Mouse (Mus musculus) kidney, embryonic 14.5 days (tissue): ENCODE results near the gene Pdcd6ip. TPM values are rescaled to one million over a fixed set of nuclear protein-coding genes. Genes with fewer than 3 reads are reported as not detected.

Experiments used
- ATAC-seq: fragments of 200-750 bp; cut with Nextera tagmentation; 2 replicates; pipeline ENCODE4 v1.8.0; 2017; ENCODE audit warnings: moderate number of reproducible peaks, mild to moderate bottlenecking, moderate TSS enrichment, moderate library complexity; ENCODE audit not compliant: low FRiP score, low TSS enrichment
- H3K27ac ChIP-seq: fragments of 300-500 bp; sonication (generic); 2 replicates; pipeline ENCODE4 v1.5.1; 2014; ENCODE audit warnings: low read depth, mild to moderate bottlenecking, low read length, moderate library complexity, mixed read lengths
- H3K27me3 ChIP-seq: fragments of 300-500 bp; sonication (generic); 2 replicates; pipeline ENCODE4 v1.6.1; 2014; ENCODE audit warnings: mild to moderate bottlenecking, low read length; ENCODE audit not compliant: control insufficient read depth, insufficient read depth
- H3K36me3 ChIP-seq: fragments of 300-500 bp; sonication (generic); 2 replicates; pipeline ENCODE4 v1.6.1; 2014; ENCODE audit warnings: low read length, mixed read lengths; ENCODE audit not compliant: control insufficient read depth, insufficient read depth
- H3K4me1 ChIP-seq: fragments of 300-500 bp; sonication (generic); 2 replicates; pipeline ENCODE4 v1.6.1; 2014; ENCODE audit warnings: low read length, mixed read lengths; ENCODE audit not compliant: control insufficient read depth, insufficient read depth
- H3K4me2 ChIP-seq: fragments of 300-500 bp; sonication (generic); replicated peaks from 2 replicates; pipeline ENCODE4 v1.6.1; 2014; ENCODE audit warnings: low read depth, mild to moderate bottlenecking, low read length
- H3K4me3 ChIP-seq: fragments of 300-500 bp; sonication (generic); 2 replicates; pipeline ENCODE4 v1.5.1; 2014; ENCODE audit warnings: mild to moderate bottlenecking, low read length
- H3K9ac ChIP-seq: fragments of 300-500 bp; sonication (generic); 2 replicates; pipeline ENCODE4 v1.6.1; 2014; ENCODE audit warnings: low read depth, mild to moderate bottlenecking, low read length, moderate library complexity
- H3K9me3 ChIP-seq: fragments of 300-500 bp; sonication (generic); 2 replicates; pipeline ENCODE4 v1.6.1; 2016; ENCODE audit warnings: low read length; ENCODE audit not compliant: control insufficient read depth
- WGBS: fragments of 180-500 bp; shearing (Covaris S2); extraction: QIAGEN DNeasy Blood & Tissue Kit; methylation state at CpG from one replicate; pipeline ENCODE4 v1.1.7; 2014; 5-methylcytosine and 5-hydroxymethylcytosine counted together
- polyA plus RNA-seq: library from polyadenylated mRNA; unstranded; fragments of >200 nt; fragmentation: Nextera tagmentation; extraction: Ambion mirVana; gene quantifications from 2 replicates; pipeline ENCODE4 v1.2.1, GENCODE M21; 2014

The Pdcd6ip gene
- 38.9 and 79.5 TPM in 2 replicates for polyA plus RNA-seq

- Histone ChIP-seq H3K4me2 (peak within 1 kb of the TSS; percentile 68), H3K27me3 (no peaks in the 10 kb centered on the region), H3K4me1 (peaks cover 13% of the 10 kb centered on the region), H3K4me3 (peak within 1 kb of the TSS; percentile 97), H3K9me3 (no peaks in the 10 kb centered on the region), H3K36me3 (no peaks in the 10 kb centered on the region), H3K27ac (peak within 1 kb of the TSS; percentile 89), H3K9ac (peak within 1 kb of the TSS; percentile 97)
- 1% methylated on average over 71 of the region's 77 CpGs for WGBS
- peak; percentile 93 for ATAC-seq
Observed at GRCm38 (mm10) chr9:113707481-113708360, at the start of gene Pdcd6ip. Gene Pdcd6ip, minus strand, starts transcription at chr9:113708259.

- Histone ChIP-seq H3K4me3 (no peak overlapping the region), H3K36me3 (peaks cover 5% of the 10 kb centered on the region; the same call in 1 of the 2 replicates), H3K4me1 (peaks cover 5% of the 10 kb centered on the region; the same call in 1 of the 2 replicates), H3K27ac (no peak overlapping the region), H3K9me3 (peaks cover 4% of the 10 kb centered on the region; the same call in 1 of the 2 replicates), H3K4me2 (no peak overlapping the region), H3K27me3 (no peaks in the 10 kb centered on the region), H3K9ac (no peak overlapping the region)
- ATAC-seq, result peak; percentile 73
- 67% methylated on average over 15 of the region's 15 CpGs for WGBS
Observed at GRCm38 (mm10) chr9:113755888-113756719, 48.0 kb upstream of the Pdcd6ip start.

GRCm38 (mm10) chr9:113749356-113749755 is 41.3 kb upstream of the Pdcd6ip start:
- H3K27me3 ChIP-seq, result no peaks in the 10 kb centered on the region
- H3K9ac ChIP-seq, result no peak overlapping the region
- no peaks in the 10 kb centered on the region for H3K9me3 ChIP-seq
- ATAC-seq, result no peak
- WGBS, result 72% methylated on average over 7 of the region's 7 CpGs
- H3K4me1 ChIP-seq, result no peaks in the 10 kb centered on the region
- peaks cover 5% of the 10 kb centered on the region; the same call in 1 of the 2 replicates for H3K36me3 ChIP-seq
- no peak overlapping the region for H3K27ac ChIP-seq
- H3K4me2 ChIP-seq, result no peak overlapping the region
- no peak overlapping the region for H3K4me3 ChIP-seq

GRCm38 (mm10) chr9:113743291-113743690 is 35.2 kb upstream of the Pdcd6ip start:
- no peaks in the 10 kb centered on the region for H3K9me3 ChIP-seq
- no peaks in the 10 kb centered on the region for H3K36me3 ChIP-seq
- H3K27ac ChIP-seq, result no peak overlapping the region
- no peaks in the 10 kb centered on the region for H3K27me3 ChIP-seq
- H3K4me1 ChIP-seq, result peaks cover 3% of the 10 kb centered on the region; the same call in 1 of the 2 replicates
- H3K4me3 ChIP-seq, result no peak overlapping the region
- H3K9ac ChIP-seq, result no peak overlapping the region
- H3K4me2 ChIP-seq, result no peak overlapping the region
- no peak for ATAC-seq
- WGBS, result 62% methylated on average over 3 of the region's 3 CpGs

- no peak overlapping the region for H3K27ac ChIP-seq
- peaks cover 3% of the 10 kb centered on the region; the same call in 1 of the 2 replicates for H3K4me1 ChIP-seq
- H3K9me3 ChIP-seq, result no peaks in the 10 kb centered on the region
- no peak for ATAC-seq
- no peaks in the 10 kb centered on the region for H3K36me3 ChIP-seq
- peak overlapping the region; percentile 98 for H3K4me3 ChIP-seq
- 3% methylated on average over 17 of the region's 17 CpGs for WGBS
- H3K27me3 ChIP-seq, result no peaks in the 10 kb centered on the region
- H3K9ac ChIP-seq, result peak overlapping the region; percentile 88
- peak overlapping the region; percentile 80 for H3K4me2 ChIP-seq
Observed at GRCm38 (mm10) chr9:113742361-113742794, 34.3 kb upstream of the Pdcd6ip start.

- Histone ChIP-seq H3K9ac (peak overlapping the region; percentile 88), H3K4me3 (peak overlapping the region; percentile 98), H3K4me1 (peaks cover 3% of the 10 kb centered on the region; the same call in 1 of the 2 replicates), H3K27ac (peak overlapping the region; percentile 80), H3K9me3 (no peaks in the 10 kb centered on the region), H3K36me3 (no peaks in the 10 kb centered on the region), H3K4me2 (peak overlapping the region; percentile 80), H3K27me3 (no peaks in the 10 kb centered on the region)
- ATAC-seq, result peak; percentile 87
- under 1% methylated on average over 64 of the region's 64 CpGs for WGBS
Observed at GRCm38 (mm10) chr9:113741637-113742137, 33.6 kb upstream of the Pdcd6ip start.

- no peaks in the 10 kb centered on the region for H3K36me3 ChIP-seq
- peak within 1 kb of the TSS; percentile 98 for H3K4me3 ChIP-seq
- H3K27me3 ChIP-seq, result no peaks in the 10 kb centered on the region
- ATAC-seq, result peak; percentile 96
- H3K9ac ChIP-seq, result peak within 1 kb of the TSS; percentile 88
- 1% methylated on average over 50 of the region's 63 CpGs for WGBS
- peak within 1 kb of the TSS; percentile 80 for H3K4me2 ChIP-seq
- no peaks in the 10 kb centered on the region for H3K9me3 ChIP-seq
- H3K4me1 ChIP-seq, result peaks cover 3% of the 10 kb centered on the region; the same call in 1 of the 2 replicates
- H3K27ac ChIP-seq, result peak within 1 kb of the TSS; percentile 80
Observed at GRCm38 (mm10) chr9:113741108-113741636, 33.1 kb upstream of the Pdcd6ip start, which contains the start of gene Clasp2. Gene Clasp2, plus strand, starts transcription at chr9:113741473.

GRCm38 (mm10) chr9:113738941-113739340 is 30.9 kb upstream of the Pdcd6ip start:
- H3K27ac ChIP-seq, result no peak overlapping the region
- H3K36me3 ChIP-seq, result no peaks in the 10 kb centered on the region
- 78% methylated on average over 6 of the region's 6 CpGs for WGBS
- no peak overlapping the region for H3K4me2 ChIP-seq
- H3K4me3 ChIP-seq, result no peak overlapping the region
- no peaks in the 10 kb centered on the region for H3K9me3 ChIP-seq
- H3K9ac ChIP-seq, result no peak overlapping the region
- no peak for ATAC-seq
- peaks cover 3% of the 10 kb centered on the region; the same call in 1 of the 2 replicates for H3K4me1 ChIP-seq
- H3K27me3 ChIP-seq, result no peaks in the 10 kb centered on the region
